ENCODE assay signal across 21 mouse cellular contexts in the genomic region with DNA sequence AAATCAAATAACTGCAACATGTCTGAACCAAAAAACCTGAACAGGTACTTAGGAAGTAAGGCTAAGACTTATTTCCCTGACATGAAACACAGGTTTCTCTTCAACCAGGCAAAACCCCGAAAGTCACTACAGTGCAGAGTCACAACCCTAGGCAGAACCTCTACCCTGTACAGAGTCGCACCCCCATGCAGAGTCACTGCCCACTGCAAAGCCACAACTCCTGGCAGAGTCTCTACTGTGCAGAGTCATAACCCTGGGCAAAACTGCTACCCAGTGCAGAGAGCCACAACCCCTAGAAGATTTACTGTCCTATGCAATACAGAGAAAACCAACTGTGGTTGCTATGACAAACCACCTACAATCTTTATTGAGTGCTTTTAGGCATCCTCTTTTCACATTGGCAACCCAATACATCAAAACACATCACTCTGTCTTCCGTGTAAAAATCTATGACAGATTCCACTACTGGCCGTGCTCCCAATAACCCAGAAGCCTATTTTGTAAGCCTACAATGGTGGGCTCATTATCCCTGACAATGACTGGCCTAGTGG. TPM values are rescaled to one million over a fixed set of nuclear protein-coding genes. Genes with fewer than 3 reads are reported as not detected.
DNase-seq lines count a peak whose midpoint lies in the region; ATAC-seq and TF ChIP-seq lines count a peak whose summit lies in the region.
"Had no signal": no experiment of that assay in that cellular context is flagged by ENCODE, and none has a peak within 500 bp of the region (broad histone marks: within the 10 kb centered on the region; RNA-seq: fewer than 3 reads in every experiment).

No protein-coding gene starts in this region.

- peak; percentile 34 for DNase-seq in adrenal gland, adult 2 months
- DNase-seq in adrenal gland, adult (ENCODE audit: inconsistent age in 2 of 2, low spot score in 1 of 2), result no peak
- no peak for DNase-seq in liver, postnatal 0 days
- DNase-seq in CH12.LX (ENCODE audit: extremely low read depth), result no peak
- DNase-seq in thymus, postnatal 10 days (ENCODE audit: low spot score in 2 of 2), result no peak
- no peak for DNase-seq in urinary bladder, adult 18-20 months (ENCODE audit: low spot score in 2 of 2)
- DNase-seq: cerebellum, adult 18-20 months; cerebellum, postnatal 36 days; gastrocnemius, postnatal 10 days; kidney, postnatal 25 days; layer of hippocampus, adult 9-11 months; lung, adult 18-20 months; retina, postnatal 1 day; thymus, postnatal 14 days had no signal

- no peaks in the 10 kb centered on the region for H3K27me3 ChIP-seq in liver, embryonic 12.5 days (replicated peaks)
- H3K27me3 ChIP-seq in liver, postnatal 0 days (ENCODE audit: insufficient read depth, low read length), result no peaks in the 10 kb centered on the region
- no peaks in the 10 kb centered on the region for H3K27me3 ChIP-seq in CH12.LX (replicated peaks)
- H3K27me3 ChIP-seq: forebrain, embryonic 12.5 days; midbrain, embryonic 12.5 days had no signal

- TF ChIP-seq RAD21 in CH12.LX (IDR thresholded peaks at IDR 0.05; ENCODE audit: low read depth, low read length), result no peak

- no peak overlapping the region for H3K4me2 ChIP-seq in liver, embryonic 12.5 days
- no peak overlapping the region for H3K4me2 ChIP-seq in liver, postnatal 0 days (ENCODE audit: low read depth, low read length)
- H3K4me2 ChIP-seq in CH12.LX (ENCODE audit: insufficient read depth, low read depth, poor library complexity, severe bottlenecking), result no peak overlapping the region
- H3K4me2 ChIP-seq: forebrain, embryonic 12.5 days; midbrain, embryonic 12.5 days had no signal

- no peak overlapping the region for H3K9ac ChIP-seq in liver, embryonic 12.5 days
- no peak overlapping the region for H3K9ac ChIP-seq in liver, postnatal 0 days (replicated peaks)
- H3K9ac ChIP-seq in CH12.LX (ENCODE audit: insufficient read depth, low read depth), result no peak overlapping the region
- H3K9ac ChIP-seq: forebrain, embryonic 12.5 days; midbrain, embryonic 12.5 days had no signal

- 72% methylated on average over 4 of the region's 4 CpGs for WGBS in liver, embryonic 12.5 days (ENCODE audit: insufficient replicate concordance)
- 71% methylated on average over 4 of the region's 4 CpGs for WGBS in liver, postnatal 0 days (ENCODE audit: insufficient replicate concordance)

- in situ Hi-C loops in CH12.LX (cut with MboI; ENCODE audit: low pct_ligation_motif_present, low pct_unique_long_range_greater_than_20kb, low sequenced_read_pairs), result no loop called here

- no peak for TF ChIP-seq CTCF in liver, postnatal 0 days (IDR thresholded peaks at IDR 0.05; ENCODE audit: low read depth)
- no peak for TF ChIP-seq CTCF in CH12.LX (conservative IDR thresholded peaks at IDR 0.05 in 1 of 2, IDR thresholded peaks at IDR 0.05 in 1 of 2; ENCODE audit: low read depth in 2 of 2, low read length in 2 of 2)

- TF ChIP-seq POLR2A in CH12.LX (IDR thresholded peaks at IDR 0.05; ENCODE audit: low read depth, low read length), result no peak

- no peak overlapping the region for H3K4me3 ChIP-seq in liver, embryonic 12.5 days
- H3K4me3 ChIP-seq in liver, postnatal 0 days (ENCODE audit: low read depth, low read length), result no peak overlapping the region
- H3K4me3 ChIP-seq in CH12.LX (replicated peaks in 1 of 3; ENCODE audit: low read depth in 2 of 3, low read length in 2 of 3, poor library complexity in 1 of 3), result no peak overlapping the region
- H3K4me3 ChIP-seq: forebrain, embryonic 12.5 days; hindbrain, embryonic 10.5 days; midbrain, embryonic 12.5 days had no signal

- H3K27ac ChIP-seq in liver, embryonic 12.5 days, result no peak overlapping the region
- no peak overlapping the region for H3K27ac ChIP-seq in liver, postnatal 0 days (ENCODE audit: low read depth)
- H3K27ac ChIP-seq in CH12.LX (ENCODE audit: insufficient read depth, low read depth), result peak overlapping the region; percentile 56
- H3K27ac ChIP-seq: forebrain, embryonic 12.5 days; hindbrain, embryonic 10.5 days; hindbrain, postnatal 0 days; midbrain, embryonic 12.5 days had no signal

- peaks cover 98% of the 10 kb centered on the region for H3K36me3 ChIP-seq in liver, embryonic 12.5 days
- H3K36me3 ChIP-seq in liver, postnatal 0 days (replicated peaks; ENCODE audit: insufficient read depth, low read length), result peaks cover 9% of the 10 kb centered on the region; the same call in 1 of the 2 replicates
- H3K36me3 ChIP-seq in CH12.LX (replicated peaks in 1 of 2; ENCODE audit: control insufficient read depth in 1 of 2, insufficient read depth in 1 of 2, low read length in 1 of 2), result peaks cover 69 to 89% of the 10 kb centered on the region in 2 experiments
- H3K36me3 ChIP-seq: forebrain, embryonic 12.5 days had no signal

- dilution Hi-C loops in CH12.LX (cut with MboI; ENCODE audit: extremely low pct_ligation_motif_present, extremely low pct_unique_long_range_greater_than_20kb, low sequenced_read_pairs), result no loop called here

- peaks cover 22% of the 10 kb centered on the region for H3K79me2 ChIP-seq in CH12.LX (replicated peaks; ENCODE audit: control insufficient read depth, extremely low read depth, insufficient read depth, poor library complexity, severe bottlenecking)

- 0 out of 2 replicates have a peak, but pooled peaks cover 6% of the 10 kb centered on the region for H3K9me3 ChIP-seq in liver, embryonic 12.5 days (replicated peaks)
- no peaks in the 10 kb centered on the region for H3K9me3 ChIP-seq in liver, postnatal 0 days (ENCODE audit: low read length)
- H3K9me3 ChIP-seq in CH12.LX (replicated peaks; ENCODE audit: low read length), result peaks cover 31% of the 10 kb centered on the region

- peaks cover 20% of the 10 kb centered on the region for H3K4me1 ChIP-seq in liver, embryonic 12.5 days
- H3K4me1 ChIP-seq in liver, postnatal 0 days (ENCODE audit: insufficient read depth), result peaks cover 19% of the 10 kb centered on the region
- H3K4me1 ChIP-seq in CH12.LX (ENCODE audit: control insufficient read depth in 1 of 2, insufficient read depth in 2 of 2), result peaks cover 33 to 73% of the 10 kb centered on the region in 2 experiments
- H3K4me1 ChIP-seq: forebrain, embryonic 12.5 days; hindbrain, embryonic 10.5 days; midbrain, embryonic 12.5 days had no signal

- no peak for TF ChIP-seq EP300 in liver, postnatal 0 days (IDR thresholded peaks at IDR 0.05; ENCODE audit: low read depth)
- no peak for TF ChIP-seq EP300 in CH12.LX (IDR thresholded peaks at IDR 0.05; ENCODE audit: low read length)

- ATAC-seq in liver, embryonic 12.5 days, result peak; percentile 37; the same call in 1 of the 2 replicates
- ATAC-seq in liver, postnatal 0 days, result no peak
- peak; percentile 45 for ATAC-seq in megakaryocyte progenitor cell, adult 5-6 weeks (replicated peaks; ENCODE audit: poor library complexity)
- ATAC-seq: hindbrain, postnatal 0 days; intestine, postnatal 0 days had no signal

TF ChIP-seq in CH12.LX, 34 proteins besides CTCF, POLR2A, EP300 and RAD21:
- TF ChIP-seq MEF2A (IDR thresholded peaks at IDR 0.05; ENCODE audit: borderline replicate concordance, low read depth, low read length) (no peak), ZMIZ1 (IDR thresholded peaks at IDR 0.05; ENCODE audit: low read depth, low read length) (no peak), MYC (IDR thresholded peaks at IDR 0.05; ENCODE audit: low read depth, low read length) (no peak), CHD1 (IDR thresholded peaks at IDR 0.05; ENCODE audit: low read depth, low read length) (no peak), ZC3H11A (IDR thresholded peaks at IDR 0.05; ENCODE audit: low read depth, low read length) (no peak), HCFC1 (IDR thresholded peaks at IDR 0.05; ENCODE audit: low read depth, low read length) (no peak), ZKSCAN1 (IDR thresholded peaks at IDR 0.05; ENCODE audit: borderline replicate concordance, low read depth, low read length) (no peak), E2F4 (IDR thresholded peaks at IDR 0.05; ENCODE audit: insufficient replicate concordance, low read depth, low read length) (no peak), IRF4 (IDR thresholded peaks at IDR 0.05; ENCODE audit: low read depth, low read length) (no peak), MAZ (IDR thresholded peaks at IDR 0.05; ENCODE audit: low read depth, low read length) (no peak), NRF1 (IDR thresholded peaks at IDR 0.05; ENCODE audit: low read depth, low read length) (no peak), JUN (IDR thresholded peaks at IDR 0.05; ENCODE audit: insufficient read depth, low read depth, low read length) (no peak), KAT2A (IDR thresholded peaks at IDR 0.05; ENCODE audit: insufficient replicate concordance, low read length) (no peak), USF1 (IDR thresholded peaks at IDR 0.05; ENCODE audit: low read depth, low read length) (no peak), POLR2AphosphoS2 (IDR thresholded peaks at IDR 0.05; ENCODE audit: low read depth, low read length) (no peak), JUND (conservative IDR thresholded peaks at IDR 0.05; ENCODE audit: low read depth, low read length) (no peak), MXI1 (IDR thresholded peaks at IDR 0.05; ENCODE audit: low read depth, low read length) (no peak), ELF1 (IDR thresholded peaks at IDR 0.05; ENCODE audit: low read depth, low read length) (no peak), PAX5 (IDR thresholded peaks at IDR 0.05; ENCODE audit: low read length) (no peak), ZNF384 (IDR thresholded peaks at IDR 0.05; ENCODE audit: low read depth, low read length) (no peak)

RNA-seq across cellular contexts. Expression of a gene that starts 44.1 kb away (rescaled TPM):
- total RNA-seq in adrenal gland, adult 2 months (2021), result 10 to 100 TPM; 37.3 to 39.8 TPM
- 13.3 and 17.9 TPM in 2 replicates for polyA plus RNA-seq in adrenal gland, adult 2 months (2012; rRNA removed)
- polyA plus RNA-seq in liver, embryonic 12.5 days (2016; fragmentation: Nextera tagmentation; extraction: Ambion mirVana), result 60.1 TPM in 2 replicates
- polyA plus RNA-seq in liver, postnatal 0 days (2015; fragmentation: Nextera tagmentation; extraction: Ambion mirVana), result 11.8 and 16.8 TPM in 2 replicates
- total RNA-seq in CH12.LX (2012; rRNA removed) (149 and 167 TPM in 2 replicates), CH12.LX (2014; rRNA removed) (225 and 240 TPM in 2 replicates)
- polyA plus RNA-seq in CH12.LX (2012; ENCODE audit: insufficient read length, low read depth), result 391 and 420 TPM in 2 replicates
- 2.8 and 4.5 TPM in 2 replicates for total RNA-seq in megakaryocyte progenitor cell, adult 5-6 weeks (2015)
- total RNA-seq in megakaryocyte progenitor cell, adult 5-6 weeks (2017), result 4.0 and 8.0 TPM in 2 replicates
